Mouse (Mus musculus) macrophage (primary cell): Measurements from ENCODE around the gene Filip1l. TPM values are rescaled to one million over a fixed set of nuclear protein-coding genes. Genes with fewer than 3 reads are reported as not detected.

Experiments used
- H3K27ac ChIP-seq: fragments of 350-480 bp; formaldehyde crosslinking; 2 replicates; pipeline ENCODE4 v1.9.0; 2021
- H3K36me3 ChIP-seq: fragments of 350-480 bp; formaldehyde crosslinking; 2 replicates; pipeline ENCODE4 v1.9.0; 2021; ENCODE audit errors: inconsistent target
- H3K4me3 ChIP-seq: fragments of 350-480 bp; formaldehyde crosslinking; 2 replicates; pipeline ENCODE4 v1.9.0; 2021; ENCODE audit errors: inconsistent target
- H3K79me2 ChIP-seq: fragments of 350-480 bp; formaldehyde crosslinking; 2 replicates; pipeline ENCODE4 v1.9.0; 2021; ENCODE audit errors: inconsistent target
- WGBS: methylation state at CpG from one replicate; pipeline ENCODE4 v1.1.7; 2026; ENCODE audit warnings: inconsistent platforms; ENCODE audit not compliant: missing documents; 5-methylcytosine and 5-hydroxymethylcytosine counted together
- polyA plus RNA-seq: library from polyadenylated mRNA; stranded (reverse); fragments of 250-400 nt; gene quantifications from 3 replicates; pipeline ENCODE4 v1.2.4, GENCODE M21; 2018; ENCODE audit warnings: inconsistent platforms
- total RNA-seq, 78 experiments: library from RNA; depleted of rRNA; stranded (reverse); fragments of 250-400 nt; gene quantifications; 1 replicate in 9 of 78; 2 replicates in 24 of 78; 3 replicates in 43 of 78; 4 replicates in 2 of 78; pipeline ENCODE4 v1.2.4; 2018; ENCODE audit warnings: inconsistent platforms in 56 of 78

The Filip1l gene
- 100 to 1,000 TPM in 1 of 26 experiments, 10 to 100 TPM in 25; 15.7 to 121 (median 40.1) TPM for total RNA-seq (2018; cell fraction: chromatin; rRNA removed)
- 10 to 100 TPM in 23 of 26 experiments, 1 to 10 TPM in 3; 8.3 to 61.4 (median 18.6) TPM for total RNA-seq (2018; cell fraction: cytosol; rRNA removed)
- 10 to 100 TPM; 15.2 to 86.1 (median 48.0) TPM for total RNA-seq (2018; cell fraction: nucleus; rRNA removed)
- 15.6 to 41.8 TPM (median 28.1 TPM) in 3 replicates for polyA plus RNA-seq

GRCm38 (mm10) chr16:57352751-57353150 lies at the start of gene Filip1l:
Gene Filip1l (plus strand): TSS chr16:57353093.
- H3K4me3 ChIP-seq = no peak within 1 kb of the TSS
- H3K36me3 ChIP-seq = no peaks in the 10 kb centered on the region
- WGBS = 92% methylated on average over 6 of the region's 6 CpGs
- no peak within 1 kb of the TSS for H3K27ac ChIP-seq
- no peaks in the 10 kb centered on the region for H3K79me2 ChIP-seq

- no peaks in the 10 kb centered on the region for H3K79me2 ChIP-seq
- no peaks in the 10 kb centered on the region for H3K36me3 ChIP-seq
- no peak overlapping the region for H3K4me3 ChIP-seq
- 89% methylated on average over 19 of the region's 19 CpGs for WGBS
- no peak overlapping the region for H3K27ac ChIP-seq
Observed at GRCm38 (mm10) chr16:57303716-57304115, 49.2 kb upstream of the Filip1l start.

- Histone ChIP-seq H3K27ac (no peak overlapping the region), H3K4me3 (no peak overlapping the region), H3K79me2 (no peaks in the 10 kb centered on the region), H3K36me3 (no peaks in the 10 kb centered on the region)
- 94% methylated on average over 6 of the region's 6 CpGs for WGBS
Observed at GRCm38 (mm10) chr16:57305463-57305862, 47.4 kb upstream of the Filip1l start.

GRCm38 (mm10) chr16:57312130-57312529 lies 40.8 kb upstream of the Filip1l start:
- Histone ChIP-seq H3K27ac (no peak overlapping the region), H3K79me2 (no peaks in the 10 kb centered on the region), H3K4me3 (no peak overlapping the region), H3K36me3 (no peaks in the 10 kb centered on the region)
- WGBS = 85% methylated on average over 2 of the region's 2 CpGs

GRCm38 (mm10) chr16:57313487-57313886 lies 39.4 kb upstream of the Filip1l start:
- WGBS = 94% methylated on average over 3 of the region's 3 CpGs
- H3K27ac ChIP-seq = no peak overlapping the region
- no peaks in the 10 kb centered on the region for H3K79me2 ChIP-seq
- H3K4me3 ChIP-seq = no peak overlapping the region
- no peaks in the 10 kb centered on the region for H3K36me3 ChIP-seq

- WGBS = 95% methylated on average over 3 of the region's 3 CpGs
- no peak overlapping the region for H3K4me3 ChIP-seq
- no peaks in the 10 kb centered on the region for H3K36me3 ChIP-seq
Observed at GRCm38 (mm10) chr16:57314236-57314635, 38.7 kb upstream of the Filip1l start.

GRCm38 (mm10) chr16:57315026-57315425 lies 37.9 kb upstream of the Filip1l start:
- Histone ChIP-seq H3K4me3 (no peak overlapping the region), H3K27ac (no peak overlapping the region), H3K79me2 (no peaks in the 10 kb centered on the region), H3K36me3 (no peaks in the 10 kb centered on the region)
- 95% methylated on average over 9 of the region's 9 CpGs for WGBS

More at GRCm38 (mm10) chr16:57314236-57314635, 38.7 kb upstream of the Filip1l start:
- Histone ChIP-seq H3K79me2 (no peaks in the 10 kb centered on the region), H3K27ac (no peak overlapping the region)

GRCm38 (mm10) chr16:57317127-57317526 lies 35.8 kb upstream of the Filip1l start:
- Histone ChIP-seq H3K79me2 (no peaks in the 10 kb centered on the region), H3K4me3 (no peak overlapping the region), H3K36me3 (no peaks in the 10 kb centered on the region), H3K27ac (no peak overlapping the region)
- 35% methylated on average over 4 of the region's 4 CpGs for WGBS

GRCm38 (mm10) chr16:57317882-57318636 lies 34.8 kb upstream of the Filip1l start:
- Histone ChIP-seq H3K27ac (no peak overlapping the region), H3K36me3 (no peaks in the 10 kb centered on the region), H3K79me2 (no peaks in the 10 kb centered on the region), H3K4me3 (no peak overlapping the region)
- WGBS = 94% methylated on average over 13 of the region's 13 CpGs

- 95% methylated on average over 8 of the region's 8 CpGs for WGBS
- Histone ChIP-seq H3K36me3 (no peaks in the 10 kb centered on the region), H3K27ac (no peak overlapping the region), H3K79me2 (no peaks in the 10 kb centered on the region), H3K4me3 (no peak overlapping the region)
Observed at GRCm38 (mm10) chr16:57318637-57319125, 34.2 kb upstream of the Filip1l start.

- 93% methylated on average over 7 of the region's 7 CpGs for WGBS
- H3K4me3 ChIP-seq = no peak overlapping the region
- no peaks in the 10 kb centered on the region for H3K36me3 ChIP-seq
- no peak overlapping the region for H3K27ac ChIP-seq
- no peaks in the 10 kb centered on the region for H3K79me2 ChIP-seq
Observed at GRCm38 (mm10) chr16:57319284-57320124, 33.4 kb upstream of the Filip1l start.

GRCm38 (mm10) chr16:57326996-57327395 lies 25.9 kb upstream of the Filip1l start:
- 88% methylated on average over 7 of the region's 7 CpGs for WGBS
- H3K36me3 ChIP-seq = no peaks in the 10 kb centered on the region
- no peaks in the 10 kb centered on the region for H3K79me2 ChIP-seq
- no peak overlapping the region for H3K27ac ChIP-seq
- H3K4me3 ChIP-seq = no peak overlapping the region

- H3K4me3 ChIP-seq = no peak overlapping the region
- 44% methylated on average over 8 of the region's 8 CpGs for WGBS
Observed at GRCm38 (mm10) chr16:57329028-57329427, 23.9 kb upstream of the Filip1l start.

GRCm38 (mm10) chr16:57330111-57330510 lies 22.8 kb upstream of the Filip1l start:
- Histone ChIP-seq H3K27ac (no peak overlapping the region), H3K4me3 (no peak overlapping the region), H3K79me2 (no peaks in the 10 kb centered on the region), H3K36me3 (no peaks in the 10 kb centered on the region)
- WGBS = 91% methylated on average over 2 of the region's 2 CpGs

More at GRCm38 (mm10) chr16:57329028-57329427, 23.9 kb upstream of the Filip1l start:
- Histone ChIP-seq H3K27ac (no peak overlapping the region), H3K79me2 (no peaks in the 10 kb centered on the region), H3K36me3 (no peaks in the 10 kb centered on the region)
